Mouse (Mus musculus) T-helper 2 cell (primary cell): ENCODE measurements around the gene Sik1.

Experiments
- in situ Hi-C: fragments of 300-600 bp; cut with MboI, MseI; formaldehyde crosslinking; loops from one replicate; pipeline ENCODE4 v1.15.1; 2025; ENCODE audit warnings: high pct_unique_total_duplicates

The Sik1 gene

DNA sequence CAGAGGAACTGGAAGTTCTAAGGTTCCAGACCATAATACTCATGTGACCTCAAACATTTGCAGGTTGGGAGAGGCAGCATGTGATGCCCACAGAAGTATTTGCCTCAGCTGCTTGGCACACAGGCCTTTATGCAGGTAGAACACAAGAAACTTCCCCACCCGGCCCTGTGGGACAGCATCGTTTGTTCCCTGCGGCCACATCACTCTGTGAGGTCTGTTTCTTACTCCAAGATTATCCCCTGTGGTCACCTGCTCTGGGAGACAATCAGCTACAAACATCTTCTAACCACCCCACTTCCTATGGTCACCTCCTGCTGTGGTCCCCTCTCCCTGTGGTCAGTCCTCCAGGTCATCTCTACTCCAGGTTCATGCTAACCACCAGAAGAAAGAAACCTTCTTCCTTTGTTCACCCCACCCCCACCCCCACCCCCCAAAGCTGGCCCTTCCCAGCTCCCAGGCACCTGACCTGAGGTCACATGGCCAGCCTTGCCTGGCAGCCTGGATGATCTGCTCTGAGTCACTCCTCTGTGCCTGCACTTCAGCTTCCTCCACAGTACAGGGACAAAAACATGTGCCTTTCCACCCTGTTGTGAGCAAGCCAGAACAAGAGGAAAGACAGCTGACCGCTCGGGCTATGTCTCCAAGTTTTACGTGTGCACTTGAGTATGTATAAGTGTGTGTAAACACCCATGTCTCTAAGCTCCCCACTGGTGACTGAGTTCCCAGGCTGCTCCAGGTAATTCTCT, 21.1 kb downstream of the Sik1 start:
- in situ Hi-C loops: loop anchor here (10.0 kb wide), 1 partner anchor 620 kb away; no protein-coding TSS in a partner anchor

DNA sequence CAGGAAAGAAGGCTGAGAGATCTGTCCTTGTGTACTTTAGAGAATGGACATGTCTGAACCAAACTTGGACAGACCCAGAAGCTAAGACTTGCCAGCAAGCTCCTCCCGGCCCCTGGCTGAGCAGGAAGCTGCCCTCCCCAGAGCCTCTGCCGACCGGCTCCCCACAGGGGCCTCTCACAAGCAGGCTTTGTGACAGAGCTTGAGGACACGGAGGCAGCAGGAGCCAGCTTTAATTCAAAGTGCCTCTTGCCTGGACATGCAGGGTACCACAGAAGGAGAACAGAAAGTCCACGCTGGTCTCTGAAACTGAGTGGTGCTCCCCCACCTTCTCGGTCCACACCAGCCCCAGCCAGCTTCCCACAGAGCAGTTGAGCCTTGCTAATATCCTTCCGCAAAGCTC, 21.9 kb downstream of the Sik1 start:
- in situ Hi-C loops: loop anchor here (10.0 kb wide), 1 partner anchor 619 kb away; no protein-coding TSS in a partner anchor

DNA sequence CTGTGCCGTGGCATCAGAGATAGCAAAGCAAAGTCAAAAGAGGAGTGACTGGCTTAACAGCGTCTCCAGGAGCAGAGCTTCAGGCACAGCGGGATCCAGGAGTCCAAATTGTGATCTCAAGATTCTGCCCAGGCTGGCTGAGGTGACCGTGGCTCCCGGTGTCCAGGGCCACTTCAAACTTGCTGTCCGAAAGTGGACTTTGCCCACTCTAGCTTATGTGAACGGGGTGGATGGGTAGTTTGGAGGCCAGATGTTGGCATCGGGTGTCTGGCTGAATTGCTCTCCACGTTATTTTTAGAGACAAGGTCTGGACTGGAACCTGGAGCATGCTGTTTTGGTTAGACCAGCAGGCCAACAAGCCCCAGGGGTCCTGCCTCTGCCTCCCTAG, 23.0 kb downstream of the Sik1 start:
- in situ Hi-C loops: loop anchor here (10.0 kb wide), 1 partner anchor 618 kb away; no protein-coding TSS in a partner anchor

DNA sequence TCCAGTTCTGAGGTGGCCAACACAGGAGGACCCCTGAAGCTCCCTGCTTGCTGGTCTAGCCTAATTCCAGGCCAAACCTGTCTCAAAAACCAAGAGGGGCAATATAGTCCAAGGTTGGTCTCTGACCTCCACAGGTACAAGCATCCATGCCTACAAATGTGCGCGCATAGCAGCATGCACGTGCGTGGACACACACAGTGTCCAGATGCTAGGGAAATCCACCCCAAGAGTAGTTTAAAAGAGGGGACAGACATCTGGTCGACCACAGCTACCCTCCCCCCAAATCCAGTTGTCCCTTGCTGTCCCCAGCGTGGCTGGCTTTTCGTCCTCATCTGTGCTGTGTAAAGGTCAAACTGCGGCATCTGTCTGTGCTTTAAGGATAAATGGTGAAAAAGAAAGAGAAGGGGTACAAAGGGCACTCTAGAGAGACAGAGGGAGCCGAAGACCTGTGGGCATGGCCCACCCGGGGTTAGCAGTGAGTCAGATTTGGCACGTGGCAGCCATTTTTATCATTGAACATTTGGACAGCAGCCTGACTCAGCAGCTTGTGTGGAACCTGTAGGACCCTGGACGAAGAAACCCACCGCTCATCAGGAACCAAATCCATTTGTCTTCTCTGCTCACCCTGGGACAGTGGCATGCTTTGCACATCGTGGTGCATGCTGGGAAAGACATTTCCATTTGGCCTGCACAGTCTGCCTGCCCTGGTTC, 23.6 kb downstream of the Sik1 start:
- in situ Hi-C loops: loop anchor here (10.0 kb wide), 1 partner anchor 617 kb away; no protein-coding TSS in a partner anchor

GRCm38 (mm10) chr17:31831097-31831865, 24.3 kb downstream of the Sik1 start:
- in situ Hi-C loops: loop anchor here (10.0 kb wide), 1 partner anchor 616 kb away; no protein-coding TSS in a partner anchor

DNA sequence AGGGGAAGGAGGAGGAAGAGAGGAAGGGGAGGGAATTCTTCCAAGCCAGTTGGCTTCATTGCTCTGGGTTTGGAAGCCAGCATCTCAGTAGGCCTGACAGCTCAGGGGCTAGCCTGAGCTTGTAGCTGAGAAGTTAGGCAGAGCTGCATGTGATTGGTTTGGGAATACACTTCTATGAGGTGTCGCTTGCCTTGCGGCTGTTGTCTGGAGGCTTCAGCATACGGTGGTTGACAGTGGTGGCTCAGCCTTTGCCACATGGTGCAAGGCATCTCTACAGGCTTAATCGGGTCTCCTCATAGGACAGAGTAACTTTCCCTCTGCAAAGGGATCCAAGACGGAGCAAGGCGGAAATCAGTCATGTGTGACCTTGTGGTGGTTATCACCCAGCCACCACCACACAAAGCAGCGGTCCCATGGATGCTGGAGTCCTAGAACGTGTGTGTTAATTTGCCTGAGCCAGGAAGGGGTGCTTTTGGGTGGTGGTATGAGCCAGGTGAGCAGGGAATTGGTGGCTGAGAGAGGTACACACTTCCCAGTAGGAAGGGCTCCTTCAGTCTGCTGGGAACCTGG, 25.0 kb downstream of the Sik1 start:
- in situ Hi-C loops: loop anchor here (10.0 kb wide), 1 partner anchor 616 kb away; no protein-coding TSS in a partner anchor

- in situ Hi-C loops: no loop called here
Observed at GRCm38 (mm10) chr17:31828916-31829315, 26.7 kb downstream of the Sik1 start.

GRCm38 (mm10) chr17:31828118-31828517, 27.5 kb downstream of the Sik1 start:
- in situ Hi-C loops: no loop called here

- in situ Hi-C loops: no loop called here
Observed at GRCm38 (mm10) chr17:31827206-31827605, 28.4 kb downstream of the Sik1 start.

DNA sequence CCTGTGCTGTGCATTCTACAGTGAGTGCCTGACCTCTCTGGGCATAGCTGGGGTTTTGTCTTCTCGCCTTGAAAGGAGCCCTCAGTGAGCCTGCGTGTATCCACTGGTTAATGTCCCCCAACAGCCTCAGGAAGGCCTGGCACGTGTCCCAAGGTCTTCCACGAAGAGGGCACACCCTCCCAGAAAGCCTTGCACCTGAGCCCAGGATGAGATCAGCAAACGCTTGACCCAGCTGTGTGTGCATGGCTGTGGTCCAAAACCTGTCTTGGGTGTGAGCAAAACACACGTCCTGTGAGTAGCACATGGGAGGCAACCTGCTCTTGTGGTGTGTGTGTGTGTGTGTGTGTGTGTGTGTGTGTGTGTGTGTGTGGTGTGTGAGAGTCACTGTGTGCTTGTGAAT, 28.9 kb downstream of the Sik1 start:
- in situ Hi-C loops: no loop called here

DNA sequence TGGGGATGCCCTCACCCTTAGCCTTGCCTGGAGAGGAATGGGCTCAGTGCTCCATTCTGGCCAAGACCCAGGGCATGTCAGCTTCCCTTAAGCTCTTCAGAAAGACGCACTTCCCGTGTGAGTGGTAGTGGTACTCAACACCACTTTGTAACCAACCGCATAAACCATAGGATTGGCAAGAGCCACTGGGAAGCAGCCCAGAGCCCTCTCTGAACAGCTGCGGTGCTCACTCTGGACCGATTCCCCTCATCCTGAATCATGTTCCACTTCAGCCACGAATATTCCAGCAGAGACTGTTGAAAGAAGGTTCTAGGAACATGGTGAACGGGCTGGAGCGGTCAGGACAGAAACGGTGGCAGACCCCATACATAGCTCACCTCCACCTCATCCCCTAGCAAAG, 29.9 kb downstream of the Sik1 start:
- in situ Hi-C loops: no loop called here

- in situ Hi-C loops: no loop called here
Observed at GRCm38 (mm10) chr17:31824812-31825211, 30.8 kb downstream of the Sik1 start.

- in situ Hi-C loops: no loop called here
Observed at GRCm38 (mm10) chr17:31821136-31821933, 34.3 kb downstream of the Sik1 start.

DNA sequence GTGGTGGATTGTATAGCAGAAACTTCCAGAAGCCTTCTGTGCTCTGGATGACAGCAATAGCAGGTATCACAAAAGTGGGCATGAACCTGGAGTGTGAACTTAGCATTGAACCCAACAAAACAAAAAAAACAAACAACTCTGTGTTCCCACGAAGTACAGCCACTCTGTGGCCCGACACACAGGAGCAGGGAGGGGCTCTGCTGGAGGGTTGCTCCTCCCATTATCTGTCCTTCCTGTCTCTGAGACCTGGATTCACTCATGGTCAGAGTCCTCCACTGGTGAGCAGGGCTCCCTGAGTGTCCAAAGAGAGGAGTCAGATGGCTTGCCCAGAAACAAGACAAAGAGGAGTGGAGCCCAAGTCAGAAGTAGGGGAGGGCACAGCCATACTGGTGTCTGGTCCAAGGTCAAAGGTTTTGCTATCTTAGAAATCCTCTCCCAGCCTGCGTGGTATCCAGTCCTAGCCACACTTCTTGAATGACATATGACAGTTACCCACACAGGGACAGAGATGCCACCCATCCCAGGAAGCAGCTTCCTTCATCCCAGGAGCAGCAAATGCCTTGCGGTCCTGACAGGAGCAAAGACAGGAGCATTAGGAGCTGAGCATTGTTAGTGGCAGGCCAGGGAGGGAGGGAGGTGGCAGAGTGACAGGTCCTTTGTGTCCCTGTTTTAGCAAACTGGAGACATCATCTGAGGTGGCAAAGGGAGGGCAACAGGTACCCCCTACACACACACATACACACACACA, 35.3 kb downstream of the Sik1 start:
- in situ Hi-C loops: no loop called here

DNA sequence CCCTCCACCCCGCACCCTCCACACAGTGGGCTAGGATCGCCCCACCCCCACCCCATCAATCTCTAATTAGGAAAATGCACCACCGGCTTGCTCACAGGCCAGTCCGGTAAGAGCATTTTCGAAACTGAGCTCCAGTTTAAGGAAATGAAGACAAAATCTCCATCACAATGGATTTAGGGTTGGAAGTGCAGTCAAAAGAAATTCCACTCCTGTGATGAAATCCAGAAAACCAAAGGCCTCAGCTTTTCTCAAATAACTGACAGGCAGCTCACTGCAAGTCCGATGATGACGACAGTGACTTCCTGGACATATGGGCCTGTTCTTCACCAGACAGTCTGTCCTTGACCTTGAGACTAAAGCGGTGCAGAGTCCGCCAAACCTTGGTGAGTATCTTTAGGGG, 36.2 kb downstream of the Sik1 start:
- in situ Hi-C loops: no loop called here

DNA sequence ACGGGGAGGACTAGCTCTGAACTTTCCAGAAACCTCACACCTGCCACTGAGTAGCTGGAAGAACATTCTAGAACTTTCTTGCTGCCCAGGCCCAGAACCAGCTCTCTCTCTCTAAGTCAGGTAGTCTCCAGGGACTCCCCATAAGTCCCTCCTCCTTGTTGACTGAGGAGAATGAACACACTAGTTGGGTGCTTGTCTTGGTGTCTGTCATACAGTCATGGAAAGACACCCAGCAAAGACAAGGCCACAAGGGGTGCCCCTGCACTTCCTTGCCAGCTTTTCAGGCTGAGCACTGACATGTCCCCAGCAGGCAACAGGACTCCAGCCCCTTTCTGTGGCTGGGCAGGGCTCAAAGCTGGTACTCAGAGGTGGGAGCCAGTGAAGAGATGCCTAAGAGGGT, 37.8 kb downstream of the Sik1 start:
- in situ Hi-C loops: no loop called here

- in situ Hi-C loops: no loop called here
Observed at GRCm38 (mm10) chr17:31817203-31817602, 38.4 kb downstream of the Sik1 start.

- in situ Hi-C loops: no loop called here
Observed at GRCm38 (mm10) chr17:31814848-31815247, 40.8 kb downstream of the Sik1 start.

DNA sequence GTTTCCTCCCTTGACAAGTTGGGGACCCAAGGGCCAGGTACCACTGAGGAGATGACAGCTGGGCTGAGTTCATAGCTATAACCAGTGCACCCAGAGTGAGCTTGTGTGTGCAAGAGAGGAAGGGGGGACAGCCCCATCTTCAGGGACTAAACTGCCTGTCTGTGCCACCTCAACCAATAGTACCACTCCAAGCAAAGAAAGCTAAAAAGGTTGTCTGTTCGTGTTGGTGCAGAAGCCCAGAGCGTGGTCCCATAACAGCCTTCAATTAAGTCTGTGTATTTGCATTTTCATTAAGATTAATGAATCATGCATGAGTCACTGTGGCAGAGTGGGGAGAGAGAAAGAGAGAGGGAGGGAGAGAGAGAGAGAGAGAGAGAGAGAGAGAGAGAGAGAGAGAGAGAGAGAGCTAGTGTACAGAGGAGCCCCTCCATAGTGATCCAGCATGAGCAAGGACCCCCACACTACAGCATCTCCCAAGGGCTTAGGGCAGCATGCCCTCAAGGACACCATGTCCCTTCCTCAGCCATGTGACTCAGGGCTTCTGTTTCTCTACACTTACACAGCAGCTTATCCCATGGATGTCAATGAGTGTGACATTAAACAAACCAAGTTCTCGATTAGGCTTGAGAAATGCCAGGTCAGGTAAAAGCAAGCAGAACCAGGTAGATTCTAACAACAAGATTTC, 41.5 kb downstream of the Sik1 start:
- in situ Hi-C loops: no loop called here

GRCm38 (mm10) chr17:31811333-31811732, 44.3 kb downstream of the Sik1 start:
- in situ Hi-C loops: no loop called here
